Mouse (Mus musculus) right cerebral cortex, postnatal 10 days (tissue): ENCODE measurements at regions not wholly inside any gene's neighbourhood (a gene's known extent, or its start where the extent isn't known, plus 50 kb on each side); places are given as distances from the start of the nearest gene placed in this dataset.

Experiments used
- DNase-seq, 2 experiments: peaks; one replicate each; pipeline ENCODE4 v3.0.0; 2021; ENCODE audit warnings: low spot score in 2 of 2

GRCm38 (mm10) chr5:113408588-113408987 lies 51.5 kb downstream of the Aym1 start:
- peak in 1 of 2 experiments; percentile 56 for DNase-seq

GRCm38 (mm10) chr5:113410963-113411362 lies 53.9 kb downstream of the Aym1 start:
- peak; percentile 50 to 73 for DNase-seq

GRCm38 (mm10) chr5:113414639-113415038 lies 57.5 kb downstream of the Aym1 start:
- DNase-seq = peak; percentile 77 to 78

- DNase-seq = no peak
These were observed 61.4 kb downstream of the Aym1 start for GRCm38 (mm10) chr5:113418335-113419013.

GRCm38 (mm10) chr5:113420619-113421018 lies 63.5 kb downstream of the Aym1 start:
- no peak for DNase-seq

GRCm38 (mm10) chr5:113421993-113422725 lies 65.1 kb downstream of the Aym1 start:
- no peak for DNase-seq

GRCm38 (mm10) chr5:113422726-113423110 lies 65.6 kb downstream of the Aym1 start:
- no peak for DNase-seq

- DNase-seq = no peak
These were observed 62.4 kb upstream of the Wscd2 start for GRCm38 (mm10) chr5:113427779-113428178.

GRCm38 (mm10) chr5:113431334-113431733 lies 58.8 kb upstream of the Wscd2 start:
- no peak for DNase-seq

GRCm38 (mm10) chr5:113436987-113437386 lies 53.1 kb upstream of the Wscd2 start:
- DNase-seq = no peak
